Mouse (Mus musculus) hindbrain, embryonic 14.5 days (tissue): Measurements from ENCODE around the gene Vkorc1. TPM values are rescaled to one million over a fixed set of nuclear protein-coding genes. Genes with fewer than 3 reads are reported as not detected.
A peak's percentile ranks its signal among the peaks of the same experiment; 100 is the strongest.

Experiments
- ATAC-seq: fragments of 200-750 bp; cut with Nextera tagmentation; 2 replicates; pipeline ENCODE4 v1.8.0; 2017; ENCODE audit warnings: moderate number of reproducible peaks, mild to moderate bottlenecking, moderate TSS enrichment, moderate library complexity; ENCODE audit not compliant: low FRiP score
- DNase-seq: peaks from one replicate; pipeline ENCODE4 v3.0.0-alpha.2; 2015; ENCODE audit warnings: low spot score
- H3K27ac ChIP-seq: fragments of 300-500 bp; sonication (generic); 2 replicates; pipeline ENCODE4 v1.5.1; 2014; ENCODE audit warnings: mild to moderate bottlenecking, moderate library complexity
- H3K27me3 ChIP-seq: fragments of 300-500 bp; sonication (generic); 2 replicates; pipeline ENCODE4 v1.6.1; 2014; ENCODE audit warnings: mild to moderate bottlenecking, low read length, mixed read lengths; ENCODE audit not compliant: control insufficient read depth, insufficient read depth
- H3K36me3 ChIP-seq: fragments of 300-500 bp; sonication (generic); replicated peaks from 2 replicates; pipeline ENCODE4 v1.6.1; 2014; ENCODE audit not compliant: control insufficient read depth, insufficient read depth
- H3K4me1 ChIP-seq: fragments of 300-500 bp; sonication (generic); replicated peaks from 2 replicates; pipeline ENCODE4 v1.6.1; 2014; ENCODE audit warnings: antibody characterized with exemption, low read length, mixed read lengths; ENCODE audit not compliant: control insufficient read depth, insufficient read depth
- H3K4me2 ChIP-seq: fragments of 300-500 bp; sonication (generic); replicated peaks from 2 replicates; pipeline ENCODE4 v1.6.1; 2014; ENCODE audit warnings: mild to moderate bottlenecking, moderate library complexity
- H3K4me3 ChIP-seq: fragments of 300-500 bp; sonication (generic); replicated peaks from 2 replicates; pipeline ENCODE4 v1.5.1; 2014; ENCODE audit warnings: mild to moderate bottlenecking, low read length
- H3K9ac ChIP-seq: fragments of 300-500 bp; sonication (generic); 2 replicates; pipeline ENCODE4 v1.6.1; 2014
- H3K9me3 ChIP-seq: fragments of 300-500 bp; sonication (generic); 2 replicates; pipeline ENCODE4 v1.6.1; 2016; ENCODE audit warnings: low read length; ENCODE audit not compliant: control insufficient read depth
- WGBS: fragments of 180-500 bp; shearing (Covaris S2); extraction: QIAGEN DNeasy Blood & Tissue Kit; methylation state at CpG from one replicate; pipeline ENCODE4 v1.1.7; 2014; 5-methylcytosine and 5-hydroxymethylcytosine counted together
- polyA plus RNA-seq: library from polyadenylated mRNA; unstranded; fragments of >200 nt; fragmentation: Nextera tagmentation; extraction: Ambion mirVana; gene quantifications from 2 replicates; pipeline ENCODE4 v1.2.1, GENCODE M21; 2014

Vkorc1 gene
- polyA plus RNA-seq, 1 experiment from 2014 or later: 81.8 TPM

DNA sequence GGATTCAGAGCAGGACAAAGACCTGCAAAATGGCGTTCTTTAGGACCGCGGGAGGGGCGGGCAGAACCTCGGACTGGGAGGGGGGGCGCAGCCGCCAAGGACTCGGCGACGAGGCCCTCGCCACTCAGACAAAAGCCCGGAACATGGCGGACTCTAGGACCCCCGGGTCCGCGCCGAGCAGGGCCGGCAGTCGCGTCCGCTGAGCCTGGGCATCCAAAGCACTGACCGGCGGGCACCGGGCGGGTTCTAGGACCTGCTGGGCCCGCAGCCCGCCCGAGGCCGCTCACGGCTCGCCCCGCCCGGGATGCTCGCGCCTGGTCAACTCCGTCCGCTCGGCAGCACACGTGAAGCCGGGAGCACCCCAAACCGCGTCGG, 19.8 kb downstream of the Vkorc1 start:
- ATAC-seq (peak; percentile 94), DNase-seq (peak; percentile 94)
- Histone ChIP-seq H3K4me3 (peak overlapping the region; percentile 89), H3K36me3 (peaks cover 51% of the 10 kb centered on the region), H3K27me3 (no peaks in the 10 kb centered on the region), H3K4me1 (peaks cover 28% of the 10 kb centered on the region), H3K4me2 (peak overlapping the region; percentile 94), H3K9me3 (no peaks in the 10 kb centered on the region), H3K9ac (peak overlapping the region; percentile 78), H3K27ac (peak overlapping the region; percentile 98)
- WGBS: 0% methylated on average over 37 of the region's 43 CpGs

DNA sequence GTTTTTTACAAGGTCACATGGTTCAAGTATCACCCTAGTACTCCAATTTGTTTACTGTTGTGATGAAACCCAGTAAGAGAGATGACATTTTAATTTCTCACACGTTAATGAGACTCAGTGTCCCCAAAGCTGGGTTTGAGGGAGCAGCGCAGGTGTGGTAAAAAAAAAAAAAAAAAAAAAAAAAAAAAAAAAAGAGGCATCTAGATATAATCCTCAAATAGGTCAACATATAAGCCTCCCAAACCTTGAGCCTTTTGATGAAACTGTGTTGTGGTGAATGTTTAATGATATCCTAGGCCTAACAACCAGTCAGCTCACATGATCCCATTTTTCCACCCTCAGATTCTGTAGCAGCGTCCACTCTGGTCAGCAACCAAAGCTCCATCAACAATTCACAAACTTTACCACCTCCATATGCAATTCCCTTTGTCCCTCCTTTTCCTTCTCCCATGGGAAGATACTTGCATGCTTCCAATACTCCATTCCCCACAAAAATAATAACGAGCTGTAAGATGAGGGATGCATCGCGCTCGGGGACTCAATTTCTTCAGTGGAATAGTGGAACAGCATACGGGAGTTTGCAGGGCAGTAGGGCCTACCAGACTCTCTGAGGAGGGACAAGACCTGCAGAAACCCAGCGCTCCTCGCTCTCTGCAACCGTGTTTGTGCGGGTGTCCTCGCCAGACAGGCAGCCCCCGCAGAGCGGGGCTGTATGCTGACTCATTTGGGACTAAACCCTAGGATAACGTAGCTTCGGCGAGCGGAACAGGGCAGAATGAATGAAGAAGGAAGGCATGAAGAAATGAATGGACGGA, 20.4 kb downstream of the Vkorc1 start:
- peaks cover 45% of the 10 kb centered on the region for H3K36me3 ChIP-seq
- H3K4me3 ChIP-seq: peak overlapping the region; percentile 89
- peak overlapping the region; percentile 98 for H3K27ac ChIP-seq
- H3K9me3 ChIP-seq: no peaks in the 10 kb centered on the region
- peak; percentile 31 for ATAC-seq
- peak overlapping the region; percentile 94 for H3K4me2 ChIP-seq
- peak overlapping the region; percentile 78 for H3K9ac ChIP-seq
- DNase-seq: no peak
- 4% methylated on average over 20 of the region's 20 CpGs for WGBS
- H3K27me3 ChIP-seq: no peaks in the 10 kb centered on the region
- H3K4me1 ChIP-seq: peaks cover 28% of the 10 kb centered on the region

DNA sequence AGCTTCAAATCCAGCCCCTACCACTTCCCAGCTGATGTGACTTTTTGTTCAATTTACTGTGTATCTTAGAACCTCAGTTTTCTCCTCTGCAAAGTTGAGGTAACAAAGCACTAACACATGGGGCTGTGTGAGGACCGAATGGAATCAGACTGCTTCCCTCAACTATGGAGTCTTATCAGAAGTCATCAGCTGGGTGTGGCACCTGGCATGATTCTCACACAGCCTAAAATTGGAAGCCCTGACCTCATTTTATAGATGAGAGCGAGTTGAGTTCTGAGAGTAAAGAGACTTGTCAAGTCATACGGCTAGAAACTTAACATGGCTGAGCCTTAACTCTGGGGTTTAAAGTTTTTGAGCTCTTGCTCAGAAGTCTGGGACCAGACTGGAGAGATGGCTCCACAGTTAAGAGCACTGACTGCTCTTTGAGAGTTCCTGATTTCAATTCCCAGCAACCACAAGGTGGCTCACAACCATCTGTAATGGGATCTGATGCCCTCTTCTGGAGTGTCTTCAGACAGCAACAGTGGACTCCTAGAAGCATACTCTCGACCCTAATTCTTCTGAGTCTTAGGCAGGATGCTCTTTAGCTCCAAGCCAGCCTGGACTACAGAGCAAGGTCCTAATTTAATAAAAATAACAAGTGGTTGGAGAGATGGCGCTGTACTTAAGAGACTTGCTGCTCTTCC, 25.1 kb downstream of the Vkorc1 start:
- no peak overlapping the region for H3K27ac ChIP-seq
- H3K36me3 ChIP-seq: peaks cover 50% of the 10 kb centered on the region
- H3K4me2 ChIP-seq: no peak overlapping the region
- H3K9ac ChIP-seq: no peak overlapping the region
- H3K27me3 ChIP-seq: no peaks in the 10 kb centered on the region
- ATAC-seq (no peak), DNase-seq (no peak)
- H3K4me1 ChIP-seq: peaks cover 20% of the 10 kb centered on the region
- H3K9me3 ChIP-seq: no peaks in the 10 kb centered on the region
- H3K4me3 ChIP-seq: no peak overlapping the region
- WGBS: 84% methylated on average over 5 of the region's 5 CpGs

DNA sequence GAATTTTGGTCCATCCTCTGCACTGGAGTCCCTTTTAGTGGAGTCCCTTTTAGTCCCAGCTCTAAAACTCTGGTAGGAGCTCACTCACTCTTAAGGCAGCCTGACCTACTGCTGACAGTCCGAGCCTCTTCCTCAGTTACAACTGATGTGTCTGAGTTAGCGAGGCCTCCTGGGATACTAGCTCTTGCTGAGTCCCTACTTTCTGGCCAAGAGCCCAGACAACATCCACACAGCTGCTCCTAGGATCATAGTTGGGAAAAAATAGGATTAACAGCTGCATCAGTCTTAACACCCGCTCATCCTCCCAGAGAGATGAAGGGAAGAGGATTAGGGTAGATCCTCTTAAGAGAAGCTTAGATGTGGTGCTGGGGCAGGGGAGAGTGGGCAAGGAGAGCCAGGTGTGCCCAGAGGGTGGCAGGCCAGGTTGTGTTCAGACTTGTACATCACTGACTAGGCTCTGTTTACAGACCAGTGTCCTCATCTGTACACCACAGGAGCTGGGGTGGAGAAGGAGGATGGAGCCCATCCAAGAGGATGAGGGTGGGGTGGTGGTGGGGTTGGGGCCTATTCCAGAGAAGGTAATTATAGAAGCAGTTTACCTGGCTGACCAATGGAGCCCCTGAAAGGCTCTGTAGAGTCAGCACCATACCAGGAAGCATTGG, 26.1 kb downstream of the Vkorc1 start:
- 68% methylated on average over 3 of the region's 3 CpGs for WGBS
- Histone ChIP-seq H3K27me3 (no peaks in the 10 kb centered on the region), H3K4me3 (no peak overlapping the region), H3K9ac (no peak overlapping the region), H3K9me3 (no peaks in the 10 kb centered on the region), H3K4me2 (no peak overlapping the region), H3K4me1 (peaks cover 16% of the 10 kb centered on the region), H3K36me3 (peaks cover 60% of the 10 kb centered on the region), H3K27ac (no peak overlapping the region)
- DNase-seq (no peak), ATAC-seq (no peak)

DNA sequence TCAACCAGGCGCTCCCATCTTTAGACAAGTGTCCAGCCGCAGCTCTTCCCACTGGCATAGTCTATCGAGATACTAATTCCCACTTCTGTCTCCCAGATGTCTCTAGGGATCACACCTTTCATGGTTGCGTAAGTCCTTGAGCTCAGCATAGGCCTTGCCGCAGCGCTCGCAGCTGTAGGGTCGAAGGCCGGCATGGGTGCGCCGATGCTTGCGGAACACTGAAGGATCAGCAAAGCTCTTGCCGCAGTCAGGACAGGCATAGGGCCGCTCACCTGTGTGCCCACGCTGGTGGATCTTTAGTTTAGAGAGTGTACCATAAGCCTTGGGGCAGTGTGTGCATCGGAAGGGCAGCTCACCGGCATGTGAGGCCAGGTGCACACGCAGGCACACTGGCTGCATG, 27.8 kb downstream of the Vkorc1 start:
- peaks cover 70% of the 10 kb centered on the region for H3K36me3 ChIP-seq
- no peak overlapping the region for H3K4me3 ChIP-seq
- DNase-seq: no peak
- WGBS: 98% methylated on average over 18 of the region's 18 CpGs
- no peak overlapping the region for H3K4me2 ChIP-seq
- H3K9me3 ChIP-seq: no peaks in the 10 kb centered on the region
- no peaks in the 10 kb centered on the region for H3K4me1 ChIP-seq
- no peaks in the 10 kb centered on the region for H3K27me3 ChIP-seq
- no peak overlapping the region for H3K9ac ChIP-seq
- no peak for ATAC-seq
- H3K27ac ChIP-seq: no peak overlapping the region

DNA sequence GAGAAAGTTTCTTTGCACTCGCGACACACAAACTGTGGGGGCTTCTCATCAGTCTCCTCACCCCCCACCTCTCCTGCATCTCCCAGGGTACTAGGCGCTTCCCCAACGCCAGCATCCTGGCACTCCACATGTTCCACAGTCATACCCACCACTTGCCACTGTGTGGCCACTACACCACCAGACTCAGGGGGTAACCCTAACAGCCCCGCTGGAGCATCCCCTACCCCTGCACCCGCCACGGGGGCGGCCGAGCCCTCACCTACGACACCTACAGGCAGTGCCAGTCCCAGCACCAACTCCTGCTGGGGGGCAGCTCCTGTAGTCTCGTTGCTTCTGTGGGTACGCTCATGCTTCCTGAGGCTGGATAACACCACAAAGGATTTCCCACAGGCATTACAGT, 29.0 kb downstream of the Vkorc1 start:
- 95% methylated on average over 12 of the region's 12 CpGs for WGBS
- H3K36me3 ChIP-seq: peaks cover 65% of the 10 kb centered on the region
- no peaks in the 10 kb centered on the region for H3K4me1 ChIP-seq
- H3K27me3 ChIP-seq: no peaks in the 10 kb centered on the region
- no peak for DNase-seq
- H3K9ac ChIP-seq: no peak overlapping the region
- no peak for ATAC-seq
- no peaks in the 10 kb centered on the region for H3K9me3 ChIP-seq
- no peak overlapping the region for H3K4me2 ChIP-seq
- no peak overlapping the region for H3K4me3 ChIP-seq
- no peak overlapping the region for H3K27ac ChIP-seq

DNA sequence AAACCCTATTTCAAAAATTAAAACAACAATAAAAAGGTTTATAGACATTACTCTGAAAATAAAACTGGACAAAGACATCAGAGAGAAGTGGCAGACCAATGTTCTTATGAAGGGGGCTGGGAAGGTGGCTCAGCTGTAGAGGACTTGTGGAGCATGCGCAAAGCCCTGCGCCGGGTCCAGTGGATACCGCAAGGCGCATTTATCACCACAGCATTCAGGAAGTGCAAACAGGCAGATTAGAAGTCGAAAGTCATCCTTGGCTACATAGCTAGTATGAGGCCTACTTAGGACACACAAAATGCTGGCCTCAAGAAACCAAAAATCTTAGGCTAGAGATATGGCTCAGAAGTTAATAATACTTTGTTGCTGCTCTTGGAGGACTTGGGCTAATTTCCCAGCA, 37.2 kb downstream of the Vkorc1 start:
- DNase-seq (no peak), ATAC-seq (no peak)
- Histone ChIP-seq H3K4me3 (no peak overlapping the region), H3K36me3 (0 out of 2 replicates have a peak, but pooled peaks cover 10% of the 10 kb centered on the region), H3K9ac (no peak overlapping the region), H3K27ac (no peak overlapping the region), H3K27me3 (no peaks in the 10 kb centered on the region), H3K4me2 (no peak overlapping the region), H3K4me1 (no peaks in the 10 kb centered on the region), H3K9me3 (no peaks in the 10 kb centered on the region)
- WGBS: 93% methylated on average over 6 of the region's 6 CpGs

DNA sequence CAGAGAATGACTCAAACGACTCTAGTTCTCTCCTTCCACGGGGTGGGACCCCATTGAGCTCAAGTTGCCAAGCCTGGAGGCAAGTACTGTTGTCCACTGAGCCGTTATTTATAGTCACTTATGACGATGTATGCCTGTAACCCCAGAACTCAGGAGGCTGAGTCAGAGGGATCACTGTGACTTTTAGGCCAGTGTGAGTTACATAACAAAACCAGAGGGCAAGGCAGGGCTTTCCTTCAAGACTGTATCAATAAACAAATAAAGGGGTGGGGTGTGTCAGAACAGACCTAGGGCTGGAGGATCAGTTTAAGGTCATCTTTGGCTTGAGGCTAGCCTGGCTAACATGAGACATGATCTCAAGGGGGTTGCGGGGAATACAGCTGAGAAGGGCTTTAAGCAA, 44.5 kb downstream of the Vkorc1 start:
- no peaks in the 10 kb centered on the region for H3K36me3 ChIP-seq
- DNase-seq (no peak), ATAC-seq (no peak)
- no peaks in the 10 kb centered on the region for H3K4me1 ChIP-seq
- no peaks in the 10 kb centered on the region for H3K9me3 ChIP-seq
- H3K9ac ChIP-seq: no peak overlapping the region
- H3K27ac ChIP-seq: no peak overlapping the region
- H3K4me3 ChIP-seq: no peak overlapping the region
- H3K27me3 ChIP-seq: no peaks in the 10 kb centered on the region
- H3K4me2 ChIP-seq: no peak overlapping the region
- WGBS: 77% methylated on average over 5 of the region's 5 CpGs
